Mouse (Mus musculus): ENCODE data around the gene Adgra1.
A peak's percentile ranks its signal among the peaks of the same experiment; 100 is the strongest.

The Adgra1 gene

DNA sequence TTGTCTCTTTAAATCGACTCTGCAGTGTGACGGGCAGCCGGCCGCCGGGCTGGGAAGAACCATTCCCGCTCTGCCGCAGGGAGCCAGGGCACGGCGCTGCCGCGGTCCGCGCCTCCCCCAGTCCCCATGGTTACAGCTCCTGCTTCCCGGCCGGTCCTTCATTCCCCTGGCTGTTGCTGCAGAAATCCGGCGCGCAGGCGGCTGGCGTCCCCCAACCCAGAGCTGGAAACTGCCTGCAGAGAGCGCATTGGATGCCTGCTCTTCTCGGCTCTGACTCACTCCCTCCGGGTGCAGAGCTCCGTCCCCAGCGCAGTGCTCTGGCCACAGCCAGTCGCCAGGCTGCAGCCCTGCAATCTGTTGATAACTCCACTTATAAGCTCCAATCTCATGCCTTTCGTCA, at the start of gene Adgra1:
TSS of gene Adgra1 (plus strand) at position 139 of the 400 bp plus-strand sequence.
- DNase-seq (ENCODE audit: low spot score): peak; percentile 18

DNA sequence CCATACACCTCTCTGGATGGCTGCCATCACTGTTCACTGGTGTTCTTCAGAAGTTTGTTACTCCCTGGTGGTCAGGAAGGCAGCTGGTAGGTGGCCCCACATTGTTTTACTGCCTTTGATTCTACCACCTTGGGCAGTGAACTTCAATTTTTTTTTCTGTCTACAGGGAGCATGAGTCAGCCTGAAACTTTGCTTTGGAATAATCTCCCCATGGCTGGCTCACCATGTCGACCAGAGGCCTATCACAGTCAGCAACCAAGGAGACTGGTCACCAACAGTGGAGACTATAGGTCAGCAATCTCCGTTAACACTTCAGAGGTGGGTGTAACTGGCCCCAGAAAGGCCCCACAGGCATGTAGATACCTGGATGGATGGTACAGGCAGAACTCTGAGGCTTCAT, 46.6 kb upstream of the Adgra1 start:
- no peak for DNase-seq (ENCODE audit: low spot score)

DNA sequence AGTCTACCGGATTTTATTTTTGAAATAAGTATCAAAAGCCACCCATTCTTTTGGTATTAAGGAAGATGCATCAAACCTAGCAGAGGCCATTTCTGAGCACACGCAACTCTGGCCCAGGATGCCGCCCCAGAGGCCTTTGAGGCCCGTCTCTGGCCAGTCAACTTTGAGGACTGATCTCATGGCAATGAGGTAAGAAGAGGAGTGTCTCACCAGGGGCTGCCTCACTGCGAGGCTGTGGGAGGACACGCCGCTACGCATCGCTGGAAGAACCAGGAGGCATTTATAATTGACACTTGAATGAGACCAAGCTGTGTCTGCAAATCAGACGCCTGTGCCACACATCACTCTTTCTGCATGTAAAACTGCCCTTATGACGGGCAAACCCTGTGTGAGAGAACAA, 45.0 kb upstream of the Adgra1 start:
- DNase-seq (ENCODE audit: low spot score): no peak

DNA sequence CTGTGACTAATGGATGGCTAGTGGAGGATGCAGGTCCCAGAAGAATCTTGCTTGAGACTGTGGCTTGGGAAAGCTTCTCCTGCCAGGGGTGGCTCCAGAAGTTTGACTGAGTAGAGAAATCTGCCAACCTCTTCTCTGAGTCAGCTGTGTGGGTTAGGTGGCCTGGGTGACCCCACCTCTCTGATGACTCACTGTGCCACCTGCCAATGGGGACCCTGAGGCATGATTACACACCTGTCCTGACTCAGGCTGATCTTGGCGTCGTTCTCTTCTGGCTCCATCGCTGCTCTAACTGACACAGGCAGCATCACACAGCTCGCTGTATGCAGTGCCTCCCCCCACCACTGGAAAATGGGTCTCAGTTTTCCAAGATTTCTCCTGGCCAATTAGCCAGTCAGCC, 44.3 kb upstream of the Adgra1 start:
- no peak for DNase-seq (ENCODE audit: low spot score)

DNA sequence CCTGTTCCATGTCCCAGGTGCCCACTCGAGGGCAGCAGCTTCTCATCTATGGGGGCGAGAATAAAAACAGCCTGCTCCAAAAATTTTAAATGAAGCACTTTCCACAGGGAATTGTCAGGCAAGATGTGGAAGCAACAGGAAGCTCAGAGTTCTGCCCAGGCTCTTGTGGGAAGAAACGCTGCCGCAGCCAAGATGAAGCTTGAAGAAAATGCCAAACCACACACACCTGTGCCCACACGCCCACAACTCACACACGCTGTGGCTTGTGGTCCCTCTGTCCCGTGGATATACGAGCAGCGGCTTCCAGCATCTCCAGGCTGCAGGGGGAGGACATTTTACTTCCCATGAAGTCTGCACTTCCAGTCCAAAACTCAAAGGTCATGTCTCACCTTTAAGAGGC, 42.4 kb upstream of the Adgra1 start:
- no peak for DNase-seq (ENCODE audit: low spot score)

DNA sequence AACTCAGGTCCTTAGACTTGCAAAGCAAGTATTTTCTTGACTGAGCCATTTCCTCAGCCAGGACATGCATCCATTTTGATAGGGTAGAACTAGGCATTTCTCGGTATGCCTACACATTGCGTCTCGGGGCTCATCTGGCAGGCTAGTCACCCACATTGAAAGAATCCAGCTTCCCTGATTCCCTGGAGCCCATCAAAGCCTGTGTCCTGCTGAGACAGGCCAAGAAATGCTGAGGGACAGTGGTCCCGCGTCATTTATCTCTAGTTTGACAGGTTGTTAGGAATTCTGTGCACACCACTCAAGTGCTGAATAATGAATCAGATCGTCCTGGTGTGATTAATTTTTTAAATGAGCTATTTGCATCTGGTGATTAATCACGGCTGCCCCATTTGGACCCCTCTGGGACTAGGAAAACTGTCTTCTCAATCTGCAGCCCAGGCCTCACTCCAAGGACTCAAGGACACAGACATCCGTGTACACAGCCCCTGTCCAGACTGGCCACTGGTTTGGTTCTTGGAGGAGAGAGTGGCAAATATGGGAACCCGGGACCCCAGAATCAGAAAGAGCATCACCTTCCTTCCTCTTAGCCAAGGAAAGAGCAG, 38.9 kb upstream of the Adgra1 start:
- no peak for DNase-seq (ENCODE audit: low spot score)

DNA sequence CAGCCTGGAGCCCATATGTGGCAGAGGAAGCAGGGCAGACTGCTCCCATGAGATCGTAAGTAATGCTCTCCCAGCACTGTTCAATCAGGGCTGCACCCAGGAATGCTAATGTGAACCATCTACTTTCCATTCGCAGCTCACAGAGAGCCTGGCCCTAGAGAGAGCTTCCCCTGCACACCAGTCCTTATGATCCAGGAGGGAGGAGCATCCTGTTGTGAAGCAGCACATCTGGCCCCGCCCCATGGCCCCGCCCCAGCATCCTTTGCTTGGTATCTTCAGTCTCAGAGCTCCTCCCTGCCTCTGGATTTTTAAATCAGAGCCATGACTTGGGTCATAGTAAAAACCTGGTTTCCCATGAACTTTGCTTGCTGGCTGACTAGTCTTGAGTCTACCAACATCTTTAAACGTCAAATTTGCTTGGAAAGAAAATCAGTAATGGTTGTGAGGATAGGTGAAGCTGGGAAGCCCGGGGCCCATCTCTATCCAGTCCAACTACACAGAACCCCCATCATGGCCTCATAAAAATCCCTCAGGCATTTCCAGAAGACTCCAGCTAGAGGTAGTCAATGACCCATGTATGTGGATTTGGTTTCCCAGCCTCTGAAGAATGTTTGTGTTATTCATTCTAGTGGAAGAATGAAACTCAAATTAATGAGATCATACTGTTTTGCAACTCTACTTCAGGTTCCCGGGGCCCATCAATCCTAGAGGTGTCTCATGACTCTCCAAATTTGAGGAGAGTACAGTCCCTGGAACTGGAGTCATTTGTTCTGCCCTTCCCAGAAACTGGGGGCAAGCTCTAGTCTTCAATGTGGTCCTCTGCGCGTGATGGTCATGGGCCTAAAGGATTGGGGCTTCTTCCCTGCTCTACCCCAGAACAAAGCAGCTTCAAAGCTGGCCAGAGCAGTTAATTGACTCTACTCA, 36.5 kb upstream of the Adgra1 start:
- DNase-seq (ENCODE audit: low spot score): no peak

DNA sequence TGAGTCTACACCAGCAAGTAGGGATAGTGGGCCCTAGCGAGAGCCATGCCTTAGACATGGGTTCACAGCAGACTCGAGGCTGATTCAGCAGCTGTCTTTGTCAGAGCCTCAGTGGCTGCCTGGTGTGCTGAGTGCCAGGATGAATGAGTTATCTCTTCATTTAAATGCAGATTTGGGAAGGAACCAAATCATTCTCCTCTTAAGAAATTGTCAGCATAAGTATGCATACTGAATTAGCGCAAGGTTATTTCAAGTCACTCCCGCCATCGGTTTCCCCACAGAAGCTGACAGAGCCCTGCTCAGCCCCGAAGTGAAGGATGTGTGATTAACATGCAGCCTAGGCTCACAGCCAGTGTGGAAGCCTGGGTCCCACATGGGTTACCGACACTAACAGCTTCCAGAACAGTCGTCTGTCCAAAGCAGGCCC, 27.8 kb upstream of the Adgra1 start:
- DNase-seq (ENCODE audit: low spot score): no peak

DNA sequence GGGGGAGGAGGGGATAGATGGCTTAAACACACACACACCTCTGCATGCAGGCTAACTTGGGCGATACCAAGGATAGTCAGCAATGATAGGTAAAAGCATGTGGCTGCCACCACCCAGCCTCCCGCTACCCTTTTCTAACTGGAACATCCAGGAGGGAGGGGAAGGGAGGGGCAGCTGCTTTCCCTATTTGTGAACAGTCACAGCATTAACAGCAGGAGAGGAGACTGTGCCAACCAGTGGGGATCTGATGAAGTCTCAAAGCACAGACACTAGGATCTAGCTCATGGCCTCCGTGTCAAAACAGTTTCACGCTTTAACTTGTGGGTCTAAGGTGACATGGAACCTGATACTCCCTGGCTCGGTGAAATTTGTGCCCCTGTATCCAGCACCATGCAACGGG, 23.9 kb upstream of the Adgra1 start:
- no peak for DNase-seq (ENCODE audit: low spot score)

DNA sequence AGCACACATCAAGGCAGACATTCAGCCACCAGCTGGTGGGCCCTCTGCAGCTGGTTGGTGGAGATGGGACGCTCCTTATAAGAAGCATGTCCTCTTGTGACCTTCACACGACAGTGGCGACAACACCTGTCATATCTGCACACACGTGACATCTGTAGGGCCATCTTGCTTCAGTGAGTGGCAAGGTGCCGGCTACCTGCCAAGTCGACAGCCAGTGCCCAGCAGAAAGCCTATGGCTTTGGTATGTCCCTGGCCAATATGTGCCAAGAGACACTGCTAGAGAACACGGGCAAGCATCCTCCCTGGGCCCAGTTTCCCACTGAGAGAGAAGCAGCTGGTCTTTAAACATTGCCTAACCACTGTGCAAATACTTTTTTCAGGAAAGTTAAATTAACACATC, 22.3 kb upstream of the Adgra1 start:
- no peak for DNase-seq (ENCODE audit: low spot score)

DNA sequence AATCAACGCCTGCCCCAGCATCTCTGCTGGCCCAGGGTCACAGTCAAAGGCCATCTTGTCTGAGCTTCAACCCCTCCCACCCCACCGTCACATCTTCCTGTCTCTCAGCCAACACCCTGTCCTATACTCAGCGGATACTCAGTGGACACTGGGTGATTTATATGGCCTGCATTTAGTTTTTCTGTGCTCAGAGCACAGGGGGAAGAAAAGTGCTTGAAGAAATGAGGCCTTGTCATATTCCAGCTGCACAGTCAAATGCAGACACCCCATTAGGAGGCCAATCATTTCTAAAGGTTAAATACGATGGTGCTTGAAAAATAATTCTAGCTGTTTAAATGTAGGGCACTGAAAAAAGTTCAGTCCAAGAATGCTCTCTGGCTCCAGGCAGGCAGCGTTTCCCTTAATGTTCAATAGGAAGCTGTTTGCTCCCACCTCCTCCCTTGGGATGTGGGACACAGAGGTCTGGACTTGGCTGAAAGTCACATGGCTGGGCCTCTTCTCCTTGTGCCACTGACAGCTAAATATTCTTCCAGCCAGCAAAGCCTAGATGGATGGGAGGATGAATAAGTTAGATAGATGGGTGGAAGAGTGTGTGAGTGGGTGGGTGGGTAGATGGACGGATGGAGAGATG, 20.3 kb upstream of the Adgra1 start:
- no peak for DNase-seq (ENCODE audit: low spot score)

DNA sequence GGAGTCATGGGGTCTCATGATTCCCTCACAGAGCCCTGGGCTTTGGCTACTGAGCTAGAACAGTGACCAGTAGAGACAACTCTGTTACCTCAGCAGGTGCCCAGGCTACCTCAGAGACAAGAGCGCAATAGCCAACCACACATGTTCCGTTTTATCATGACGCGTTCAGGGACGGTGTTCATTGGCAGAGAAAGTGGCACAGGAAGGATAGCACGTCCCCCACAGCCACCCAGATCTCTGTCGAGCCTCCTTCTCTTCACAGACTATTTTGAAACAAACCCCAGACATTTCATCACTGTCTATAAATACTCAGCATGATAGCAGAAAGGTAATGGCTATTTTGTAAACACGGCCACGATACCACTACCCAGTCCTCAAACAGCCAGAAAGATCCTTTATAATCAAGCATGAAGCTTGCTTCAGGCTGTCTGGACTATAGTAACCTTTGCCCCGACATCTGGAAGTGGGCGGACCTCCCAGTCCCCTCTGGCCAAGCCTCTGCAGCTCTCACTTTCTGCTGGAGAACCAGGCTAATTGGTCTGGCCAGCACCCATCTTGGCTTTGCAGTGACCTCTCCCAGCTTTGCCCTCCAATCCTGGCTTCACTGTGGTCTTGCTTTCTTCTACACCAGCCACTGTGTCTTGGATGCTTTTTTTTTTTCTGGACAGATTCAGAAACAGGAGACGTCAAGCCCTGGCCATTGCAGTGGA, 11.5 kb upstream of the Adgra1 start:
- no peak for DNase-seq (ENCODE audit: low spot score)

DNA sequence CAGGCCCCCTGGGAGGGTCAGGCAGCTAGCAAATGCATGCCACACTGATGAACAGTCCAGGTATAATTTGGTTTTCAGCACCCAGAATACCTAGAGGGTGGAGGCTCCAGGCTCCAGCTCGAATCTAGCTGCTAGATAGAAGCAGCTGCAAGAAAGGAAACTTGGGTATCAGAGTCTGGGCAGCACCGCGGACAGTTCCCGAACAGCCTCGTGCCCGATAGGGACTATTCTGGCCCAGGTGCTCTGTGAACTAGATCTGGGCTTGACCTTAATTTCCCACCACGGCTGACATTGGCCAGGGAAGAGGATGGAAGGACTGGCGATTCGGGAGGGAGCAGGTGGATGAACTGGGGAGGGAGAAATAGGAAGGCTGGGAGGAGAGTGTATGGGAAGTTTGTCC, 6.3 kb upstream of the Adgra1 start:
- no peak for DNase-seq (ENCODE audit: low spot score)

DNA sequence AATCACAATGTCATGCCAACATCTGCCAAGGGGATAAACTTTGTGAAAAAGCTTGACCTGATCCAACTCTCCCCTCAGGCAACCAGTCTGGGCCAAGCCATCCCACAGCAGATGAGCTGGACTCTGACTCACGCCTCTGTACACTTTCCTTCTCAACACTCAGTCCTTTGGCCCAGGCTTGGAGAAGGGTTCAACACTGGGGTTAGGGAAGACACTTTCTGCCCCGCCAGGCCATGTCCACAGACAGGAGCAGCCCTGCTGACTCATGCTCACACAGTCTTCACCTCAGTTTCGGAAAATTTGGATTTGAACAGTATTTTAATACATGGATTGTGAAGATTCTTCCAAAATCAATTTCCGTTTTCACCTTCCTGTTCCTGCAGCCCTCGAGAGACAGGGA, 442 bp upstream of the Adgra1 start:
- DNase-seq (ENCODE audit: low spot score): no peak

DNA sequence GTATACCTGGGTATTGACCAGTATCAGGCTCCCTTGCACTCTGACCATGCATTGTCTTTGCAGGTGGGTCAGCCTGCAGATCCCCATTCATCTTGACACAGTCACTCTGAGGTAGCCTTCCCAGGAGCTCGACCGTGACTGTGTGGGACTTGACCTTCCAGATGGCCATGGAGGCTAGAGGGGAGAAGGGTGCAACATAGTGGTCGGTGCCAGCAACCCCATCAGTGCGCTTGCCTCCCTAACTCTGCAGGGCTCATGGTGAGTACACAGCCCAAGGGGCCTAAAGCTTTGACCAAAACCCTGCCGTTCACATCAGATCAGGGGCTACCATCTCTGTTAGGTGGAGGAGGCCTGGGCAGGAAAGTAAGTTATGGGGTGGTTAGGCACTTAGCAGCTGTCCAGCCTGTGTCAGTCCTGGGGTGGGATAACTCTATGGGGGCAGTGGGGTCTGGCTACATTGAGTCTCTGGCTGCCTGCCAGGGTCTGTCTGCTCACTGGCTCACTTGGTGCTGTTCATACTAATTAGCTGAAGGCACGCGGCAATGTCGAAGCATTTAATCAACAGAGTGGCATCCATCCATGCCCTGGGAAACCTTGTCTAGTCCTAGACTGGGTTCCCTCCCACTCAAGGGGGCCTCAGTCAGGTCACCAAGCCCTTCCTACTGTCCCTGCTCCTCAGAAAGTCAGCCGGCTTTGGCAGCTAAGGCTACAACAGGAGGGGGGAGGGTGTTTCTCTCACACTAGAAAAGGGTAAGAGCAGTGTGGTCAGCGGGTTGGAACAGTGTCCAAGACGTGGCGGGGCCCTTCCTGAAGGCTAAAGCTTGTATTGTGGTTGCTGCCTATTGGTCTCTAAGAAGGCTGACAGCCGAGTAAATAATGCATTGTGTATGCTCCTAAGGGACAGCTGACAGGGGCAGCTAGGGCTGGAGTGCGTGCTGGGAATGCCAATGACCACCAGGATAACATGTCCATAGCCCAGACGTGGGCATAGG, 1.5 kb downstream of the Adgra1 start:
- DNase-seq (ENCODE audit: low spot score): no peak

DNA sequence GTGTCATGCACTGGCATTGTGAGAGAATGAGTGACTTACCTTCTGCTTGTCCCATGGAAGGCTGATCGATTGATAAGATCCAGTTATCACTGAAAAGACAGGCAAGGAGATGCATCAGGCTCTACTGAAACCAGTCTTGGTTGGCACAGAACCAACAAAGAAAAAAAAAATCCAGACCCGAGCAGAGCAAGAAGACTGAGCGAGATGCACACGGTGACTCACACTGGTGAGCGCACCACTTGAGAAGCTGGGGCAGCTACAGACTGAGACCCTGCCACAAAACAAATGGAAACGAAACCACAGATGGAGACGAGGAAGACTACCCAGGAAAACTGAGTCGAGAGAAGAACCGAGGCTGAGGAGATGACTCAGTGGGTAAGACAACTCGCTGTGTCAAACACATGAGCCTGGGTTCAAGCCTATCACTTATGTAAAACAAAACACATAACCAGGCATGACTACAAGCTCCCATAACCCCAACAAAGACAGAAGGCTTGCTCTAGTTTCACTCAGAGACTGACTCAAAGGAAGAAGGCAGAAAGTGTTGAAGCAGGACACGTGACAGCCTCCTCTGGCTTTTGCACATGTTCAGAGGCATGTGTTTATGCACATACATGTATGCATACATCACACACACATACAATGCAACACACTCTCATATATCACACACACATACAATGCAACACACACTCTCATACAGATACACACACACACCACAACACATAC, 6.6 kb downstream of the Adgra1 start:
- no peak for DNase-seq (ENCODE audit: low spot score)

DNA sequence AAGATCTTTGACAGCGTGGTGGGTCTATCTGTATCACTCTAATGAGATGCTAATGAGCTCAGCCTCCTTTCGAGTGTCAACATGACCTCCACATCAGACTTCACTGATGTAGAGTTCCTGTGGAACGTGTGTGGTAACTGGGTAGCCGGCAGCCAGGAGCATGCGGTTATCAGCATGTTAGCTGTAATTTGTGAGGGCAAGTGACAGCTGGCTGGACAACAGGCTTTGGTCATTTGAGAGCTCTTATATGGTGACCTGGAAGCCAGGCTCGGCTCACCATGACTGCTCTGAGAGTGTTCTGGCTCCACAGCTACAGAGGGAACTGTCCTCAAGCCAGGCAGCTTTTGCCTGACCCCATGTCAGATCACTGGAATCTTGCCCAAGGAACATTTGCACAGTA, 8.4 kb downstream of the Adgra1 start:
- DNase-seq (ENCODE audit: low spot score): no peak

DNA sequence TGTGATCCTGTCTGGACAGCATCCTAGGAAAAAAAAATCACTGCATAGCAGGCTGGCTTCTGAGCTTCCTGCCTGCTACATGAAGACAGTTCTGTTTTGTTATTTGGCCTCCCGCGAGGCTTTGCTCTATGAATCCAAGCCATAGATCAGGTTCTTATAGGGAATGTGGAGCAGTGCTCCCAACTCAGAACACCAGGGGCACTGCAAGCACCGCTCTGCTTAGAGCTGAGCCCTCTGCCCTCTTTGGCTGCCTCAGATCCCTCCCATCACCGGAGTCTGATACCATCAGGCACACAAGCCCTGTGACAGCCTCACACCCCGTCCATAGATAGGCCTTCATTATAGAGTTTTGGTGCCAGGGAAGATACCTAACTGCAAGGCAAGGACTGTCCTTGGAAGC, 9.2 kb downstream of the Adgra1 start:
- DNase-seq (ENCODE audit: low spot score): no peak

DNA sequence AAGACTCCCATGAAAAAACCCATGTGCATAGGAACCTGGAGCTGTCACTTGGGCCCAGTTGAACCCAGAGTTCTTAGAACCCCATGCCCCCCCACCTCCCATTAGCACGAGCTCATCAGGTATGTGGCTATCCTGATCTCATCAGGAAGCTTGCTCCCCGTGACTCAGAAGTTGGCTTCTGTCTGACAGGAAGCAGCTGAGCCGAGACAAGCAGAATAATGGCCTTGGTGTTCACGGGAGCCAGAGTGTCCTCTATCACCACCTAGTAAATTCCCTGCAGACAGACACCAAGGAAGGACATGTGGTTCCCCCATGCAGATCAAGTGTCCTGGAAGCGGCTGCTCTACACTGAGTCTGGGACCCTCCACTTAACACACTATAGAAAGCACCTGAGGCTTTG, 9.8 kb downstream of the Adgra1 start:
- no peak for DNase-seq (ENCODE audit: low spot score)

DNA sequence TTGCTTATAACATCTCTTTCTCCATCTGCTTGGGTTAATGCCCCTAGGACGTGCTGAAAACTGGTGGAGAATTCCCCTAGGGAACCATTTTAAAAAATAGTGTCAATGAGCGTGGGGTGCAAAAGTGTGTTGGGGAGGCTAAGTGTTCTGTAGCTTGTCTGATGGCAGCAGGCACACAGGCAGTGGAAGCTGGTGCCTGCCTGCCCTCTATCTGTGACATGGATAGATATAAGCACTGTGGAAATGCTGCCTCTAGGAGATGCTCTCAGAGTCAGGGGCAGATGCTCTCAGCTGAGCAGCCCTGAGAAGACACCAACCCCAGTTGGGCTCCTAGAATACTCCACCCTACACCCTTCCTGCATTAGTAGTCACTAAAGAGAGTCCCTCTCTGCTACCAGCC, 11.1 kb downstream of the Adgra1 start:
- DNase-seq (ENCODE audit: low spot score): no peak

DNA sequence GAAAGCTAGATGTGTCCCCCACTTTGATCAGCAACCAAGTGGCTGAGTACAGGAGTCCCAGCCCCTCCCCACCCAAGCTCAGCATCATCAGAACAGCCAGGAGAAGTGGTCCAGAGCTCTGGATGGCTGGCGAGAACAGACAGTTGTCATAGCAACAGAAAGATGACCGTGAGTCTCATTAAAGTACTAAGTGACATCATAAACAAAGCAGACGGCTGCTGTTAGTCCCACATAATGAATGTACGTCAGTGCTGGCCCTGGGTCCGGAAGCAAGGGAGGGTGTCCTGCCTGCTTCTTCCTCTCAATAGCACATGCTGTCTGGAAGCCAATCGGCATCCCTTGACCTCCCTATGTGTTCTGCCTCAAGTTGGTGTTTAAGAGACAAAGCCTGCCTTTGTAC, 16.2 kb downstream of the Adgra1 start:
- DNase-seq (ENCODE audit: low spot score): no peak

All from urinary bladder, postnatal 25 days (tissue).